Mouse (Mus musculus): ENCODE measurements around the gene Tpra1.

DNA sequence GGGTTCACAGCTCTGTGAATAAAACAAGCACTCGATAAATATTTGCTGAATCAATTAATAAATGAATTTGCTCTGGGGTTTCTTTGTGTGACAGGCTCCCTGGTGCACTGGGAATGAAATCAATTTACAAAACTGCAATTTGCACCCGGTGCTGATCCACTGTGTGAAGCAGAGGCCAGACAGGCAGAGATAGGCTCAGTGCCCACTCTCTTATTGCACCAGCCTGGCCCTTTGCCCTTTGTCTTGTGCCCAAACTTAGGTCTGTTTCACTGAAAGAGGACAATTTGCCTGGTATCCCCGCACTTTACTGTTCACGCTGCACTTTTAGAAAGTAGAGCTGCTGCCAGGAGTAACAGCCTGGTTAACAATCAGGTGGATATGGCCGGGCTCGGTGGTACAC lies 44.4 kb downstream of the Tpra1 start:
- TF ChIP-seq POLR2A (IDR thresholded peaks at IDR 0.05; ENCODE audit: extremely low read depth, insufficient read depth, low read length) (no peak), CTCF (IDR thresholded peaks at IDR 0.05; ENCODE audit: extremely low read depth, insufficient read depth, low read length) (no peak)
